Mouse (Mus musculus) forebrain, postnatal 0 days (tissue): ENCODE results near the gene Caml. TPM values are rescaled to one million over a fixed set of nuclear protein-coding genes. Genes with fewer than 3 reads are reported as not detected.
A peak's percentile ranks its signal among the peaks of the same experiment; 100 is the strongest.
"Not testable (repeated sequence)": the region's sequence is repeated elsewhere in the genome, so short reads cannot be mapped to it uniquely, and the experiment has no call there.

Experiments used
- ATAC-seq: fragments of 200-750 bp; cut with Nextera tagmentation; 2 replicates; pipeline ENCODE4 v1.8.0; 2017; ENCODE audit warnings: mild to moderate bottlenecking, moderate library complexity
- DNase-seq: peaks from one replicate; pipeline ENCODE4 v3.0.0-alpha.2; 2015
- H3K27ac ChIP-seq: fragments of 300-500 bp; sonication (generic); 2 replicates; pipeline ENCODE4 v1.5.1; 2014; ENCODE audit warnings: low read depth, mild to moderate bottlenecking, antibody characterized with exemption, low read length, moderate library complexity, mixed read lengths
- H3K27me3 ChIP-seq: fragments of 300-500 bp; sonication (generic); 2 replicates; pipeline ENCODE4 v1.6.1; 2014; ENCODE audit warnings: mild to moderate bottlenecking, low read length, mixed read lengths; ENCODE audit not compliant: insufficient read depth
- H3K36me3 ChIP-seq: fragments of 300-500 bp; sonication (generic); 2 replicates; pipeline ENCODE4 v1.6.1; 2014; ENCODE audit warnings: mild to moderate bottlenecking, moderate library complexity; ENCODE audit not compliant: insufficient read depth
- H3K4me1 ChIP-seq: fragments of 300-500 bp; sonication (generic); 2 replicates; pipeline ENCODE4 v1.6.1; 2014; ENCODE audit warnings: antibody characterized with exemption; ENCODE audit not compliant: insufficient read depth
- H3K4me2 ChIP-seq: fragments of 300-500 bp; sonication (generic); 2 replicates; pipeline ENCODE4 v1.6.1; 2014; ENCODE audit warnings: low read depth, mild to moderate bottlenecking, moderate library complexity
- H3K4me3 ChIP-seq: fragments of 300-500 bp; sonication (generic); 2 replicates; pipeline ENCODE4 v1.5.1; 2014; ENCODE audit warnings: low read depth, low read length, mixed read lengths
- H3K9ac ChIP-seq: fragments of 300-500 bp; sonication (generic); 2 replicates; pipeline ENCODE4 v1.6.1; 2014; ENCODE audit warnings: mild to moderate bottlenecking
- H3K9me3 ChIP-seq: fragments of 300-500 bp; sonication (generic); 2 replicates; pipeline ENCODE4 v1.6.1; 2016; ENCODE audit warnings: low read length
- CTCF ChIP-seq: sonication (generic); IDR thresholded peaks from 2 replicates; pipeline ENCODE4 v1.5.1; 2016; ENCODE audit warnings: antibody characterized with exemption, control low read depth, low read depth
- WGBS: fragments of 180-500 bp; shearing (Covaris S2); extraction: QIAGEN DNeasy Blood & Tissue Kit; methylation state at CpG from one replicate; pipeline ENCODE4 v1.1.7; 2014; 5-methylcytosine and 5-hydroxymethylcytosine counted together
- polyA plus RNA-seq: library from polyadenylated mRNA; unstranded; fragments of >200 nt; fragmentation: Nextera tagmentation; extraction: Ambion mirVana; gene quantifications from 2 replicates; pipeline ENCODE4 v1.2.1, GENCODE M21; 2015
- total RNA-seq: library from RNA; depleted of rRNA; stranded (reverse); fragments of >200 nt; gene quantifications from 2 replicates; pipeline ENCODE4 v1.2.3, GENCODE M21; 2014

Gene Caml
- total and polyA plus RNA-seq, 2 experiments from 2014 or later, result 87.8 to 121 TPM

DNA sequence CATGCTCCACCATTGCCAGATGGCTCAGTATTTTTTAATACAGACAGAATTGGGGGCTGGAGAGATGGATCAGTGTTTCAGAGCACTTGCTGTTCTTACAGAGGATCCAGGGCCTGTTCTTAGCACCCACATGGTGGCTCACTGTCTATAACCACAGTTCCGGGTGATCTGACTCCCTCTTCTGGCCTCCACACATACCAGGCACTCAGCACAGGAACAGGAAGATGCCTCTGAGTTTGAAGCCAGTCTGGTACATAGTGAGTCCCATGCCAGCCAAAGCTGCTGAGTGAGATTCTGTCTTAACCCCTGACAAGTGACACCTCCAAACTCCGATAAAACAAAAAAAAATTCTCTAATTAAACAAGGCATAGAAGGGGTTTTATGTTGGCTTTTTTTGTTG lies 2.5 kb upstream of the Caml start:
- H3K4me2 ChIP-seq, result no peak overlapping the region
- TF ChIP-seq CTCF, result no peak
- no peaks in the 10 kb centered on the region for H3K9me3 ChIP-seq
- no peak overlapping the region for H3K4me3 ChIP-seq
- DNase-seq (no peak), ATAC-seq (no peak)
- whole genome bisulfite sequencing, result 81% methylated on average over 2 of the region's 2 CpGs
- H3K4me1 ChIP-seq, result peaks cover 14% of the 10 kb centered on the region
- H3K9ac ChIP-seq, result no peak overlapping the region
- H3K36me3 ChIP-seq, result no peaks in the 10 kb centered on the region
- no peaks in the 10 kb centered on the region for H3K27me3 ChIP-seq
- no peak overlapping the region for H3K27ac ChIP-seq

DNA sequence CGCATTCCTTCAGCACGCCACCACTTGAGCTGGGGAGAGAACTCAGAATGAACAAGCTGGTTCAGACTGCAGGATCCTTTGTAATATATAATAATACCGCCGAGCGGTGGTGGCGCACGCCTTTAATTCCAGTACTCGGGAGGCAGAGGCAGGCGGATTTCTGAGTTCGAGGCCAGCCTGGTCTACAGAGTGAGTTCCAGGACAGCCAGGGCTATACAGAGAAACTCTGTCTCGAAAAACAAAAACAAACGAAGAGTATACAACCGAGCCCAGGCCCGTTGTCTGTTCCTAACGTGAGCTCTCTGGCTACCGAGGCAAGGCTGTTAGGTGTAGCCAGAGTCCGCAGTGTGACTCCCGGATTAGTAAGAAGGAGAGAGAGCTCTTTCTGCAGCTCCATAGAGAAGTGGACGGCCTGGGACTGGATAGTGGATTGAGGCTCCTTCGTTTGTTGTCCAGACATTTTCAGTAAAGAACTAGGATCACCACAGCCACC lies 603 bp upstream of the Caml start:
- peak overlapping the region; percentile 83 for H3K4me3 ChIP-seq
- peak; percentile 4; the same call in 1 of the 2 replicates for ATAC-seq

DNA sequence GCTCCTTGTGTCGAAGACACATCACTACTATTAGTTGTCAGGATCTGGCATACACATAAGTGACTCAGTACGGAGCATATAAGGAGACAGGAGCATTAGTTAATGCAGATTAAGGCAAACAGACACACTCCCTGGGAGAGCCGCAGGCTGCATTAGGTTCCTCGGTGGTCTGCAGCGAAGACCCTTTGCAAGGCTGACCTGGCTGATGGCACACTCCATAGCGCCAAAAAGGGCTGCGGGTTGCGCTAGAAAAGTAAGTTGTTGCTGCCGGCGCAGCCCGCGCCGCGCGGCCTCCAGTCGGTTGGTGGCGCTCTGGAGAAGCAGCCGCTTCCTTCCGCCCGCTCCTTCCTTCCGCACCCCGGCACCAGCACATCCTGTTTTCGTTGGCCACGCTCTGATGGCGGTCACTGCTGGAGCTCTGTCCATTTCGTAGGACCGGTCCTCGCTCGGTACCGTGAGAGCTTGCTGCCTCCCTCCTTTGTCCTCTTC lies 11.9 kb downstream of the Caml start, which contains the start of gene Ddx46:
TSS of gene Ddx46 (plus strand) at position 389 of the 489 bp plus-strand sequence.
- peak within 1 kb of the TSS; percentile 98 for H3K4me3 ChIP-seq
- peak within 1 kb of the TSS; percentile 60 for H3K4me2 ChIP-seq
- peak; percentile 95 for TF ChIP-seq CTCF
- WGBS, result 5% methylated on average over 30 of the region's 30 CpGs
- ATAC-seq (peak; percentile 98), DNase-seq (peak; percentile 92)
- H3K9me3 ChIP-seq, result no peaks in the 10 kb centered on the region
- H3K27ac ChIP-seq, result peak within 1 kb of the TSS; percentile 48; the same call in 1 of the 2 replicates
- no peaks in the 10 kb centered on the region for H3K27me3 ChIP-seq
- H3K4me1 ChIP-seq, result peaks cover 4% of the 10 kb centered on the region; the same call in 1 of the 2 replicates
- peaks cover 32% of the 10 kb centered on the region for H3K36me3 ChIP-seq
- peak within 1 kb of the TSS; percentile 78 for H3K9ac ChIP-seq

More for the DNA sequence above, 603 bp upstream of the Caml start:
- H3K9me3 ChIP-seq, H3K27me3 ChIP-seq, DNase-seq, H3K36me3 ChIP-seq: not testable (repeated sequence)
- WGBS, result 16% methylated on average over 19 of the region's 20 CpGs
- H3K9ac ChIP-seq, result peak overlapping the region; percentile 73
- H3K4me2 ChIP-seq, result peak overlapping the region; percentile 70
- peak overlapping the region; percentile 90 for H3K27ac ChIP-seq
- peaks cover 14% of the 10 kb centered on the region for H3K4me1 ChIP-seq

DNA sequence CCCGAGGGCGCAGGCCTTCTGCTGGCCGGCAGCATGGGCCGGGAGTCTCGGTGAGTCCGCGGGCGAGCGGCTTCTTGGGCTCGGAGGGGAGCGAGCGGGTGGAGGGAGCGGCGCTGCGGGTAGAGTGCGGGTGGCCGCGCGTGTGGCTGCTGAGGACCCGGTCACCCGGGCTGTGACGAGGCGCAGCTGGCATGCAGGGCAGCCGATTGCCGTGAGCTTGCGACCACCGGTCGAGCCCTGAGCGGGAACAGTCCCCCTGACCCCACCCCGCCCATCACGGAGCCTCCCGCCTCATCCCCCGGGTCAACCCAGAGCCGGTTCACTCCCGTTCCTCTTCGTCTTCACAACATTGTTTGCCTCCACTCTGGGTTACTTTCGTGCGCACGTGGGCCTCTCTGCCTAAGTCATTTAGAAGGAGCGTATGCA lies 12.4 kb downstream of the Caml start:
- DNase-seq (peak; percentile 7), ATAC-seq (peak; percentile 50)
- Histone ChIP-seq H3K4me3 (peak overlapping the region; percentile 98), H3K9ac (peak overlapping the region; percentile 78), H3K27ac (peak overlapping the region; percentile 48; the same call in 1 of the 2 replicates), H3K9me3 (no peaks in the 10 kb centered on the region), H3K27me3 (no peaks in the 10 kb centered on the region), H3K4me1 (peaks cover 4% of the 10 kb centered on the region; the same call in 1 of the 2 replicates), H3K4me2 (peak overlapping the region; percentile 60), H3K36me3 (peaks cover 35% of the 10 kb centered on the region)
- TF ChIP-seq CTCF, result no peak
- WGBS, result under 1% methylated on average over 40 of the region's 40 CpGs

DNA sequence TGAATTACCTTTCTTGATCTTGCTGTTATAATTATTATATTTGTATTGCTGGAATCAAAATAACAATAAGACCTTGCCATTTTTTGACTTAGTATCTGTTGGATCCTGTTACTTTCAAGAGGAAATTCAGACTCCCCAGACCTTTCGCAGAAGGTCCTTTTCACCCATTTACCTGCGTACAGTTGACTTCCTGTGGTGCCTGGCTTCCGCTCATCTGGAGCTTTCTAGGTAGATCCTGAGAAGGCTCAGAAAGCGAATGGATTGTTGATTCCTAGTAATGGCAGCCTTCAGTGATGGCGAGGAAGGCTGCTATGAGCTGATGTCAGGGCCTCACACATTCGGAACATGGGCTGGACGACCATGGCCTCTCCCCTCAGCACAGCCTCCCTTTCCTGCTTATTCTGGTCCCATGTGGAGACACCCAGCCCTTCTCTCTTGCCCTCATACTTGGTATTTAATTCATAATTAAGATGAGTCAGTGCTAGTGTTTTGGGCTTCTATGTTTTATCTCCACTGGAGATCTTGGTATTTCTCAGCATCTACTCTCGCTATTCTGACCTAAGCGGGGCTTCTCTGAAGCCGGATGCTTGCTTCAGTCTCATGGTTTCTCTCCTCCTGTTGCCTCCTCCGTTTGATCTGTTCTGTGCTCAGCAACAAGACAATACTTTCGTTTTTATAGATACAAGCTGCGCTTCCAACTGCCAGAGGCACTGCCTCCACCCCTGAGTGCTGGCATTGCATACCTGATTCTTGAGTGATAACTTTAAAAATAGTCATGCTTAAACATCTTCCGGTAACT lies 13.6 kb downstream of the Caml start:
- DNase-seq, result no peak
- Histone ChIP-seq H3K27ac (no peak overlapping the region), H3K36me3 (peaks cover 33% of the 10 kb centered on the region), H3K4me2 (peak overlapping the region; percentile 60; the same call in 1 of the 2 replicates), H3K9me3 (no peaks in the 10 kb centered on the region), H3K4me1 (peaks cover 4% of the 10 kb centered on the region; the same call in 1 of the 2 replicates), H3K27me3 (no peaks in the 10 kb centered on the region), H3K4me3 (no peak overlapping the region), H3K9ac (no peak overlapping the region)
- no peak for ATAC-seq
- TF ChIP-seq CTCF, result no peak
- 91% methylated on average over 14 of the region's 14 CpGs for WGBS

DNA sequence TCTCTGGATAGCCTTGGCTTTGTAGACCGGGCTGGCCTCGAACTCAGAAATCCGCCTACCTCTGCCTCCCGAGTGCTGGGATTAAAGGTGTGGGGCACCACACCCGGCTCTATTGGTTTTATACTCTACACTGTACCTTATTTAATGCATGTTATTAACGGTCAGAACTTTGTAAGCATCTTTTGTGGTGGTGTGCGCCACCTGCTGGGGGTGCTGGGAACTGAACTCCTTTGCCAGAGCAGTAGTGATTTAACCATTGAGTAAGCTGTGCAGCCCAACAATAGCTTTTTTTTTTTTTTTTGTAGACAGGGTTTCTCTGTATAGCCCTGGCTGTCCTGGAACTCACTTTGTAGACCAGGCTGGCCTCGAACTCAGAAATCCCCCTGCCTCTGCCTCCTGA lies 17.7 kb downstream of the Caml start:
- 43% methylated on average over 8 of the region's 8 CpGs for WGBS
- peaks cover 27% of the 10 kb centered on the region for H3K36me3 ChIP-seq
- H3K4me1 ChIP-seq, H3K9ac ChIP-seq, H3K4me3 ChIP-seq, H3K27me3 ChIP-seq, H3K9me3 ChIP-seq, H3K27ac ChIP-seq, H3K4me2 ChIP-seq: not testable (repeated sequence)
- DNase-seq (peak; percentile 84), ATAC-seq (peak; percentile 34; the same call in 1 of the 2 replicates)
- TF ChIP-seq CTCF, result peak; percentile 80

DNA sequence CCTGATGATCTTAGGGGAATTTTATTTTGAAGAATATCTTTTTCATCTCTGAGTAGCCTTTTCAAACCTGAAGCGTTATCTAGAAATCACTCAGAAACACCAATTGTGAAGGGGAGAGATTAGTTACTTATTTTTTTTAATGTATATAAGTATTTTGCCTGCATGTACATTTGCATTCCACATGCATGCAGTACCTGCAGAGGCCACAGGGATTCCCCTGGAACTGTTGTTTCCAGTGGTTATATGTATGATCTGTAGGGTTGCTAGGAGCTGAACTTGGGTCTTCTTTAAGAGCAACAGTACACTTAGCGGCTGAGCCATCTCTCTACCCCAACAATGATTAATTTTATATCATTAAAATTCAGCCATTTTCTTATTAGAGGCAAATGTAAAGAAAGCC lies 21.7 kb downstream of the Caml start:
- peaks cover 59% of the 10 kb centered on the region for H3K36me3 ChIP-seq
- no peaks in the 10 kb centered on the region for H3K4me1 ChIP-seq
- H3K9me3 ChIP-seq, result no peaks in the 10 kb centered on the region
- H3K9ac ChIP-seq, result no peak overlapping the region
- ATAC-seq, result no peak
- H3K4me3 ChIP-seq, result no peak overlapping the region
- peak; percentile 32 for DNase-seq
- H3K27ac ChIP-seq, result no peak overlapping the region
- 84% methylated on average over 2 of the region's 2 CpGs for WGBS
- no peaks in the 10 kb centered on the region for H3K27me3 ChIP-seq
- TF ChIP-seq CTCF, result peak; percentile 45; the same call in 1 of the 2 replicates
- H3K4me2 ChIP-seq, result no peak overlapping the region
